Mouse (Mus musculus): ENCODE data around the gene Dcaf11.

- TF ChIP-seq CTCF (IDR thresholded peaks at IDR 0.05; ENCODE audit: control insufficient read depth, insufficient read depth, insufficient replicate concordance, low read depth, low read length) = no peak
- TF ChIP-seq POLR2A (IDR thresholded peaks at IDR 0.05; ENCODE audit: control insufficient read depth, low read depth, low read length) = no peak
These were observed 20.9 kb downstream of the Dcaf11 start for GRCm38 (mm10) chr14:55580731-55581130.

All from testis, adult 2 months (tissue).